Mouse (Mus musculus): ENCODE data around the gene Pnrc2.

Pnrc2 gene

DNA sequence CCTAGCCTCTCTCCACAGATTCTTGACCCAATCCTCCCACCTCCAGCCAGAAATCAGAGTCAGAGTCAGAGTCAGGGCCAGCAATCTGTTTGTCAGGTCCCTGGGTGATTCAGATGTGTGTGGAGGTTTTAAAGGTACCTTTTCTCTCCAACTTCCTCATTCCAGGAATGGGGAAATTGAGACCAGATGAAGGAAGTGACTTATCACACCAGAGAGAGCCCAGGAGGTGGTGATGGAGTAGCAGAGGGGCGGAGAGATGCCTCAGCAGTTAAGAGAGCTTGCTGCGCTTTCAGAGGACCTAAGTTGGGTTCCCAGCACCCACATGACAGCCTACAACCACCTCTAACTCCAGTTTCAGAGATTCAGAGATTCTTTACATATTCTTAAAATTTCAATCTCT, 17.9 kb upstream of the Pnrc2 start:
- no peak for DNase-seq

DNA sequence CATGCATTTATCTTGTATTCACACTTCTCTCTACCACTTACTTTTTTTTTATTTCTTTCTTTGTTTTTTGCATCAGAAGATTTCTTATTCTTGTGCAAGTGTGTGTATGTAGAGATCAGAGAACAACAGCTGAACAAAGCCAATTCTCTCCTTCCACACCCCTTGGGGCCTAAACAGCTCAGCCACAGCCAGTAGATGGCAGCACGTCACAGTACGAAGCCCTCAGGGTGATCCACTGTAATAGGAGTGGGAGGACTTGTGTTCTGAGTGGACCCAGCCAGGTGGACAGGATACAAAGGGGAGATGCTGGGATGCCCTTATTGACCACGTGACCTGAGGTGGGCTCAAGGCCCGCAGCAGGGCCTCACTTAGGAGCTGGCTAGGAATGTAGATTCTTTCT, 16.2 kb upstream of the Pnrc2 start:
- DNase-seq: peak; percentile 80 to 92

DNA sequence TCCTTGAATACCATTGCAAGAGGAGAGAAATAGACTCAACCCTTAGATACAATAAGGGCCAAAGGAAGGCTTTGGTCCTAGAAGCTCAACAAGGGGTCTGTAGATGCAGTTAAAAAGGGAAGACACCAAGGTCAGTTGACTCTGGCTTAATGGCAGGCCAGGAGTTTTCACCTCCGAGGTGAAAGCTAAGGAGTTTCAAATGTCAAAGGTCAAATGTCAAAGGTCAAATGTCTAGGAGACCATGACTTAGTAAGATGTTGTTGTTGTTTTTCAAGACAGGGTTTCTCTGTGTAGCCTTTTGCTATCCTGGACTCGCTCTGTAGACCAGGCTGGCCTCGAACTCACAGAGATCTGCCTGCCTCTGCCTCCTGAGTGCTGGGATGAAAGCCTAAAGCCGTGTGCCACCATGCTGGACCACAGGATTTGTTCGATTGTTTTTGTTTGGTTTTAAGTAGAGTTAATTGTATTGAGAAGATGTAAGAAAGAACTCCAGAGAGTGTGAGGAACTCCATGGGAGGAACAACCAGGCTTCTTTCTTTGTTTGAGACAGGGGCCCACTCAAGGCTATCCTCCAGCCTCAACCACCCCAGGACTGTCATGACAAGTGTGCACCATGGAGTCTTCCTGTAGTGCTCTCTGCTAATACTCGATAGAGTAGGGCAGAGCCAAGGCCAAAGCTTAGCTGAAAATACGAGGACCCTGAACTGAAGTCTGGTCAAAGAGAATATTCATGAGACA, 15.7 kb upstream of the Pnrc2 start:
- DNase-seq: no peak

DNA sequence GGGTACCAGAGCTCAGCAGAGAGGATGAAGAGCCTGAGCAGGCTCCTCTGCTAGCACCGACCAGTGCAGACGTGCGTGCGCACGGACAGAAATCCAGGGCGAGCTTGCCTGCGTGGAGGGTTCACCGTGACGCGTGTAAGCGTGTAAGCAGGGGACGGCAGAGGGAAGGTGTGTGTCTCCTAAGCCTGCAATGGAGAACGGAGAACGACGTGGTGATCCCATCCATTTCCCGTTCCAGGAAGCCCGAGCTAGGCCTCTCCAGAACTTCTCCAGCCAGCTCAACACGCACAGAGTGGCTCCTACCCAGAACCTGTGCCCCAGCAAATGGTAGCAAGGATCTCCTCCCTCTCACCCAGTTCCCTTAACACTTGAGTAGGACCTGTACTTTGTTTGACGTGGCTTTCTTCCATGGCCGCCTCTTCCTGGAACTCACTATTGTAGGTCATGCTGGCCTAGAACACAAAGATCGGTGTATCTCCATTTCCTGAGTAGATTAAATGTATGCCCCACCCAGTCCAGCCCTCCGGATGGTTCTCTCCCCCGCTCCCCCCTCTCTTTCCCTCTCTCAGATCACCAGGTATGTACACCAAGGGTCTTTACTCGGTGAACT, 14.9 kb upstream of the Pnrc2 start:
- no peak for DNase-seq

DNA sequence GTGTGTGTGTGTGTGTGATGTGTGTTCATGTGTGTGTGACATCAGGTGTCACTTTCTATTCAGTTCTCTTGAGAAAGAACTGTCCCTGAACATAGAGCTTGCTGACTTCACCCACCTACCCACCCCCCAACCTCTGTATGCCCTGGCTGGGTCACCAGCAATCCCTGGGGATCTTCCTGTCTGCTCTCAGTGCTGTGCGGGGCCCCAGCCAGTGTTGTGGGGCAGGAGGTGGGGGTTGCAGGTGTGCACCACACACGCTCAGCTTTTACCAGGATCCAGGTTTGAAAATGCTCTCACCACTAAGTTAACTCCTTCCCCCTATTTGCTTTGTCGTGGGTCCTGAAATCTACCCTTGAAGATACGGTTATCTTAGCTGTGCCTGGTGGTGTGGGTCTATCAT, 12.5 kb upstream of the Pnrc2 start:
- no peak for DNase-seq

DNA sequence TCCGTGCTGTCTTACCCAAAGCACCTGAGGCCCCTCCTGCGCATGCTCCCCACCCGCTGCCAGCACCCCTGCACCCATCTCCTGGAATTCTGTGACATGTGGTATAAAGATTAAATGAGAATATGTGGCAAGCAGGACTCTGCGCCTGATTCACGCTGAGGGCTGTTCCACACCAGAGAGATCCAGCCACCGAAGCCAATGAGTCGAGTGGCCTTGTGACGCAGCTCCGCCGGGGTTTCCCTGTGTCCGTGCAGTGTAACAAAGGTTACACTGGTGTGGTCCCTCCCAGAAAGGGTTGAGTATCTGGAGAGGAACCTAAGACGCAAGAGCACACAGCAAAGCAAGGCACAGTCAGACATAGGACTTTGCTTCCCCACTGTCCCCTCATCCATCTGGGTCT, 12.0 kb upstream of the Pnrc2 start:
- no peak for DNase-seq

DNA sequence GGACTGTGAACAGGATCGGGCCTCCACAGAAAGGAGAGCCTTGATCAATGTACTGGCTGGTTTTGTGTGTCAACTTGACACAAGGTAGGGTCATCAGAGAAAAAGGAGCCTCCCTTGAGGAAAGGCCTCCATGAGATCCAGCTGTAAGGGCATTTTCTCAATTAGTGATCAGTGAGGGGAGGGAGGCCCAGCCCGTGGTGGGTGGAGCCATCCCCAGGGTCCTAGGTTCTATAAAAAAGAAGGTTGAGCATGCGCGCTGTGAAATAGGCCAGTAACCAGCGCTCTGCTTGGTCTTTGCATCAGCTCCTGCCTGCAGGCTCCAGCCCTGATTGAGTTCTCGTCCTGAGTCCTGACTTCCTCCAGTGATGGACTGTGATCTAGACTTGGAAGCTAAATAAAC, 10.9 kb upstream of the Pnrc2 start:
- DNase-seq: no peak

DNA sequence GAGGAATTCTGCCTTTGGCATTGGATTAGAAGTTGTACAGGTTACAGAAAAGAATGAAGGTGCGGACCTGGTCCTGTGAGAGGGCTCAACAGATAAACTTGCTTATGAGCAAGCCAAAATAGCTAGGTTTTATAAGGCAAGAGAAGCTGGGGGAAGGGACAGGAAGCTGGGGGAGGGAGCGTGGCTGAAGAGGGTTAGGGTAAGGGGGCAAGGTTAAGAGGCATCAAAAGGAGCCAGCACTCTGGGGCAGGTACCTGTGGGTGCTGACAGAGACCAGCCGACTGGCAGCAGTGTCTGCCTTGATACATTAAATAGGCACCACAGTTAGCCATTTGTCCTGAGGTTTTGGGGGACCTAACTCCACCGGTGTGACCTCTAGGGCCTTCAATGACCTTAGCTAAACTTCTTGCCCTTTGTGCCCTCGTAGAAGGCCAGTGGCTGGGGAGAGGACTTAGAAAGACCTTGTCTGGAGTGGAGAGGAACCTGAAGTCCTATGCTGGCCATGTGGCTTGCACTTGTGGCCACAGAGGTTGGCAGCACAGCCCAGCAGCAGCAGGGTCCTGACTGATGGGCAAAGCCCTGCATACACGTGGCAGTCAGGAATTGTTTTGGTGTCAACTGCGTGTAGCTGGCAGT, 10.3 kb upstream of the Pnrc2 start:
- DNase-seq: no peak

DNA sequence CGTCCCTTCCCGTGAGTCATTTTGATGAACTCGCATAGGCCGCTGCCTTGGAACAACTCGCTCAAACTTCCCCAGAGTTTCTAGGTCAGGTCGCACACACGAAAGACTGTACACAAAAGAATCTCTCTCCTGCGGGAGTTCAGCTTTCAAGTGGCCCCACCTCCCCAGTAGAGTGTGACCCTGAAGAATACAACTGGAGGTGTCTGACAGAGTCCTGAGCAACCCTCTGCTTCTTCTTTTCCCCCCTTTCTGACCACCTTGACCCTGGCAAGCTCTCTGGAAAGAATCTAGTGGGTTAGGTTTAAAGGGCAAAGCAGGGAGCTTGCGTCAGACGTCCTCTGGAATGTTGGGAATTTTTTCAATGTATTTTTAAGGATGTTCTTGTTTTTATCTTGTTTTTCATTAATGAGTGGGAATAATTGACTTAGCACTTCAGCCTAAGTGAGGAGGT, 9.8 kb upstream of the Pnrc2 start:
- DNase-seq: peak; percentile 46 to 69

DNA sequence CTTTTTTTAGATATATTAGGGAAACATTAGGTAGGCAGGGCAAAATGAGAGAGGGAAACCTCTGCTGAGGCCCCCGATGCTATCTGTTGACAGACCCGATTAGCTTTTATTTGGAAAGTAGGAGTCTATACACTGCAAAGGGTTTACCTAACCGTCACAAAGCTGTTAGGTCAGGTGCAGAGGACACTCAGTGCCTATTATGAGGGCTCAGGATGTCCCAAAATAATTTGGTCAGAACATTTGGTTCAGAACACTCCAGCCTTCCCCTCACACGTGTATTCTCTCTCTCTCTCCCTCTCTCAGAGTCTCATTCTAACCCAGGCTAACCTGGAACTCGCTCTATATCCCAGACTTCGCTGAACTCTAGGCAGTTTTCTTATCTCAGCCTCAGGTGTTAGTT, 8.4 kb upstream of the Pnrc2 start:
- no peak for DNase-seq

DNA sequence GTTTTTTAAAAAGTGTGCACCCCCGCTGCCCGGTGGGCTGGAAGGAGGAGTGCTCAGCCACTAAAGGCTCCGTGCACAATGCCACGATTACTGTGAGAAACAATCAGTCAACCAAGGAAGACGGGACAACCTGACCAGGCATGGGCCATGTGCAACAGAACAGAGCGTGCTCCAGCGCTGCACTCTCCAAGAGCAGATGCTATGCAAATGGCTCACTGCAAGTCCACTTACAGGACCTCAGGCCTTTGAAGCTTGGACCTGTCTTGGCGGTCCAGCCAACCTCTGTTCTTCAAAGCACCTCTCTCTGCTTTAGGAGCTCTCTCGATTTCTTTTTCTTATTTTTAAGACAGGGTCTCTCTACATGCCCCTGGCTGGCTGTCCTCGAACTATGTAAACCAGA, 6.9 kb upstream of the Pnrc2 start:
- DNase-seq: peak in 1 of 2 experiments; percentile 60

DNA sequence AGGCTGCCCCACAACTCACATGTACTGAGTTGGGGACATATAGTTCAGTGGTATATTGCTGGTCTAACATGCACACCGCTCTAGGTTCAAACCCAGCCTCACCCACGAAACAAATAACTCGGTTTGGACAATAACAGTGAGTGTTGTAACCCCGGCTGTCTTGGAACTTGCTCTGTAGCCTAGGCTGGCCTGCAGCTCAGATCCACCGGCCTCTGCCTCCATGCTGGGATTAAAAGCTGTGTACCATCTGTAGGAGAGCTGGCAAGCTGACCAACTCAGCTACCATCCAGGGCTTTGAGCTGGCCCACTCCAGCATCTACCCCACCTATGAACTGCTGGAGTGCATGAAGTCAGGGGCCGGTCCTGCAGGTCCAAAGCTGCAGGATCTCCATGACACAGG, 6.4 kb upstream of the Pnrc2 start:
- DNase-seq: no peak

DNA sequence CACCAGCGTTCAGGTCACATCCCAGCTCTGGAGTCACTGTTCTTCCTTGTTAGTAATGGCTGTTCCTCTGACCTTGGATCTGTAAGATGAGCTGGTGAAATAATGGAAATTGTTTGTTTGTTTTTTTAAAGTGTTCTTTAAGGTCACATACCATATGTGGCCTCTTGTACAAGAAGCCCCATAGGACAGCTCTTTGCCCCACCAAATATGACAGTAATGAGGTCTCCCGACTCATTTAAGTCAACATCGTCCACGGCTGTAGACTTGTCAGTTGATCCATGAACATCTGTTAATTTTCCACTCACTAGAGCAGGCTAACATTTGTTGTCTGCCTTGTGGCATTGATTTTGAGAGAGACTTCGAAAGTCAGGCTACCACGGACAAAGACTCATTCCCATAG, 5.4 kb upstream of the Pnrc2 start:
- no peak for DNase-seq

DNA sequence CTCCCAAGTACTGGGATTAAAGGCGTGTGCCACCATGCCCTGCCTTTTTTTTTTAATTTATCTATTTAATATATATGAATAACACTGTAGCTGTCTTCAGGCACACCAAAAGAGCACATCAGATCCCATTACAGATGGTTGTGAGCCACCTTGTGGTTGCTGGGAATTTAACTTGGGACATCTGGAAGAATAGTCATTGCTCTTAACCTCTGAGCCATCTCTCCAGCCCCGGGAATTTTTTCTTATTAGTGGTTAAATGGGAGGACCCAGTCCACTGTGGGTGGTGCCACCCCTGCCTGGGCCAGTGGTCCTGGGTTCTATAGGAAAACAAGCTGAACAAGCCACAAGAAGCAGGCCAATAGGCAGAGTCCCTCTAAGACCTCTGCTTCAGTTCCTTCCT, 4.1 kb upstream of the Pnrc2 start:
- DNase-seq: peak; percentile 62 to 74

DNA sequence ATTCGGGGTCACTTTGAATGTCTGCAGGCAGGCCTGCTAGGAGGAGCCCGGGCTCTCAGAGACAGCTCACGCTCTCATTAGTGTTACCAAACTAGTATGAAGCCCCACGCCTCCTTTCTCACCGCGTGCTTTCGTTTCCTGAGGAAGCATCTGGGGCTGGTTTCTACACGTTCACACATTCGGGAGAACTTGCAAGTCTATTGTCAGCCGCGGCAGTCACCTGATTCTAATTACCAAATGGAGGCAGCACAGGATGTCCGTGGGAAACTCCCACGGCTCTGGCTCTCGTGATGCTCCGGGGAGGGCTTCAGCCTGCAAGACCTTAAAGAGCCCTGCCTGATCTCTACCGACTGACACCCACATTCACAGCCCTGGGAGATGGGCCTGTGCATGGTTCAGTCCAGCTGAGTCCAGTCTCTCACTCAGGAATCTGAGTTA, 3.0 kb upstream of the Pnrc2 start:
- peak; percentile 80 to 87 for DNase-seq

DNA sequence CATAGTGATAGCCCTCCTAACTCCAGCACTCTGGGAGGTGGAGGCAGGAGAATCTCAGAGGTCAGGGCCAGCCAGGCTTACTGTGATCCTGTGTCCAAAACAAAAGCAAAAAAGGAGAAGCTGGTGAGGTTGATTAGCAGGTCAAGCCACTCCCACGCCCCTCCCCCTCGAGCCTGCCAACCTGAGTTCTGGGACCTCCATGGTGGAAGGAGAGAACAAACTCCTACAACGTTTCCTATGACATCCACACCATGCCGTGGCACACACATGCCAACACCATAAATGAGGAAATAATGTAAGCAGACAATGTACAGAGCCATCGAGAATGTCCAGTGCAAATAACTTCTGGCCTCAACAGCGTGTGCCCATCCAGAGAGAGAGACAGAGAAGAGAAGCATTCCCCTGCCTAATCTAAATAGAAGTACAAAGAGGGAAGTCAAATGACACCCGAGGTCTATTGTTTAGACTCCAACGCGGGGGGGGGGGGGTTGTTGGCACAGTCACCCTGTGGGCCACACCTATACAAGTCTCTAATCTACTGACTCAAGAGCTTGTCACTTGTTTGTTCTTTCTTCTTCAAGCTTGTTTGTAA, 2.4 kb upstream of the Pnrc2 start:
- peak; percentile 62 to 79 for DNase-seq

DNA sequence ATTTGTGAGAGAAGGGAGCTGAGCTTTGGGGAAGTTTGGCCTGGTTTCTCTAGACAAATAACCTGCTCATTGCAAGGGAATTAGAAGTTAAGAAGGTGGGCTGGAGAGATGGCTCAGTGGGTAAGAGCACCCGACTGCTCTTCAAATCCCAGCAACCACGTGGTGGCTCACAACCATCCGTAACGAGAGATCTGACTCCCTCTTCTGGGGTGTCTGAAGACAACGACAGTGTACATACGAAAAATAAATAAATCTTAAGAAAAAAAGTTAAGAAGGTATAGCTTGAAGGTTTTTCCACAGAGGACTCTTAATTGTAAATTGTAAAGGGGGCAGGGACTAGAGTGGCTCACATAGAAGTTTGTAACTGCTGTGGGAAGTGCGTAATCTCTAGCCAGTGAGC, 1.9 kb upstream of the Pnrc2 start:
- DNase-seq: no peak

DNA sequence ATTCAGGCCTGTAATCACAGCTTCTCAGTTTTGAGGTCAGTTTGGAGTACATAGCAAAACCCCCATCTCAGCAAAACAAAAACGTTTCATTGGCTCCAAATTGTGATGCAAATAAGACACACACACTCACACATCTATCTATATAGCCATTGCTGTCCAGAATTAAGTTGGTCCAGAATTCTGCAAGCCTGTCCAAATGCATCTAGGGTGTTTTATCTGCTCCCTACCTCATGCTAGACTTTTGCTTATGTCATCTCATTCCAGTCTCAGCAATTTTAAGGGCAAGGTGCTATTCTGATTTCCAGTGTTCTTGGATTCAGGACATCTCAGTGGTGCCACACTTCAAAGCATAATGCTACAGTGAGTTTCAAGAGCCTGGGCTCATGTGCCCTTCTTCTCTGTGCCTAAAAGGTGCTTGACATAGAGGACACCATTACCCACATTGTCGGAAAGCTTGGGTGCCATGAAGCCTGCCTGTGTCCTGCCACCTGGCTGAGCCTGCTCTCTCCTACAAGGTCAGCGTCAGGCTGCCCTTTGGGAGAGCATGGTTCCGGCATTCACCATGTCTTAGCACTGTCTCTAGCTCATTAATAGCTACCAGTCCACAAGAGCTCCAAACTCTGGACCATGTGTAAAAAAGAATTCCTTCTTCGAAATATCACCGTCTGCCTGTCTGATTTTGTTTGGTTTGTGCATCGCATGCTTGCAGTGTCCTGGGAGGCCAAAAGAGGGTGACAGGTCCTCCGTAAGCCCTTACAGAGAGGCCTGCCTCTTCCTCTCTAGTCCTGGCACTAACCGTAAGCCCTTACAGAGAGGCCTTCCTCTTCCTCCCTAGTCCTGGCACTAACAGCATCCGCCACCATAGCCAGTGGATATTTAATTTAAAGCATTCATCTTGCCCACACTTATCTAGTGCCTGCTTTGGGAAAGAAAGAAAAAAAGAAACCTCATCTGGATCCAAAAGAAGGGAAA, 1.2 kb upstream of the Pnrc2 start:
- DNase-seq: no peak

DNA sequence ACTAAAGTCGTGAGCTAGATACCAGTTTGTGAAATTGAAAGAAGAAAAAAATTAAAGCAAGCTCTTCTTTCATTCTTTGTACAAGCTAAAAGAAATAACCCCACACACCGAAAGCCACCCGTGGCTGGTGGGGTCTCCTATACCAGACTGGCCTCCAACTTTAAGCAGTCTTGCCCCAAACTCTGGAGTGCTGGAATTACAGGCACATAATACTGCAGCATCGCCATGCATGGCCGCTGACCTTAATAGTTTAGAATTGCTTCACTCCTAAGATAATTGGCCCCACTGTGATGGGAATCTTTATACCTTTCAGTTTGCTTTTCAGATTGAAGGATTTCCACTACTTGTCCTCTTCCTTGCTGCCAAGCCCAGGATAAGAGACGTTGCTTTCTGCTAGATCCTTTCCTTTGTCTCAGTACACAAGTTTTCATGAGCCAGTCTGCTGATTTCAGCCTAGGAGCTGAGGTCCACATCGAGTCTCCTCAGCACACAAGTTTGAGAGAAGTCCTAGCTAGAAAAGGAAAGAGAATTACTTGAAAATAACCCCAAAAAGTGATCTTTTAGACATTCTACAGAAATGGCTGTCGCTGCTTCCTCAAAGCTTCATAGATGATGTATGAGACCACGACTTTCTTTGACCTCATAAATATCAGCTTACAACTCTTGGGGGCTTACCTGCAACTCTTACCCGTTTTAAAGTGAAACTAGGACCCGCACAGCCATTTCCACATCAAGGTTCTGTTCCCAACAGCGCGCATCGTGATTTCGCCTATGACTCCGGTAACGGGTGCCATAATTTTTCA, 860 bp downstream of the Pnrc2 start:
- DNase-seq: peak in 1 of 2 experiments; percentile 20

DNA sequence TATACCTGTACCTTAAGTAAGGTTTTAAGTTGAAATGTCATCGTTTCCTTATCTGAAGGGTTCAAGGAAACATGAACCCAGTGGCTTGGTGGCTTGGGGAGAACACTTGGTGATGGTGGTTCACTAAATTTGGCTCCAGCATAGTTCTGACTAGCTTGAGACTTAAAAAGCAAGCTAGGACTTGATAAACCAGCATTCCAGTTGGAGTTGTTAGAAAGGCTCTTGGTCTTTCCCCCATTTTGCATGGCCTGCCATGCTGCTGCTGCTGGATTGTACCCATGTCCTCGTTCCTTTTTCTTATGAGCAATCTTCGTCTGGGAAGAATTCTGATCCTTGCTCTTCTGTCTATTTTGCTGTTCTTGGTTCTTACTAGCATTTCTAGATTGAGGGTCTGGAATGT, 1.6 kb downstream of the Pnrc2 start:
- DNase-seq: no peak

DNA sequence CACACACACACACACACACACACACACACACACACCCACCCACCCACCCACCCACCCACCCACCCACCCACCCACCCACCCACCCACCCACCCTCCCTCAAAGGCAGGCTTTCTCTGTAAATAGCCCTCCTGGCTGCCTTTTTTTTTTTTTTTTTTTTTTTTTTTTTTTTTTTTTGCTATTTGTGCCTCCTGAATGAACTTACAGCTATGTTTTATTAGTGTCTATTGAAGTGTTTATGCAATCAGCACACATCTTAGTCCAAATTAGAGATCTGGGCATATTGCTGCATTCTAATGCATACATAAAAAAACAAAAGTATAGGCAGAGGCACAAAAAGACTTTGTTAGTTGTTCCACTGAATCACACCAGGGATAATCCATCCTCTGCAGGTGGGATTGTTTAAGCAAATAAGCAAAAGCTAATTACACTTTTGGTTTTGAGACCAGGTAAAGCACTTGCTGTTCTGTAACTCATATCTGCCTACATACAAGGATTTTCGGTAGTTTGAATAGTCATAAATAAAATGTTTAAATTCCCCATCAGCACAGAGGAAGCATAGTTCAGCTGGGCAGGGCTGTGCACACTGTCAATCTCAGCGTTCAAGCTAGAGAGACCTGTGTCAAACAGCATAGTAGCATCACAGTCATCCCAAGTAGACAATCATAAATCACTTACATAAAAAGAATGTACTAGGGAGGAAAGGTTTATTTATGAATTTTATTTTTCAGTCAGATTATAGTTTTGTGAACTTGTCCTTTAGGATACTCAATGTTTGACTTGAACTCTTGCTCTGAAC, 3.2 kb downstream of the Pnrc2 start:
- DNase-seq: no peak

Data from kidney, postnatal 36 days (tissue).